Comparison of ENCODE assay signal across 9 mouse cellular contexts in genomic region chr5:137641054-137641453, GRCm38 (mm10). TPM values are rescaled to one million over a fixed set of nuclear protein-coding genes. Genes with fewer than 3 reads are reported as not detected.
DNase-seq lines count a peak whose midpoint lies in the region; ATAC-seq lines count a peak whose summit lies in the region.
"Had no signal": no experiment of that assay in that cellular context is flagged by ENCODE, and none has a peak within 500 bp of the region (broad histone marks: within the 10 kb centered on the region; RNA-seq: fewer than 3 reads in every experiment).

TSS of gene Sap25 (plus strand) at chr5:137641334.

- ATAC-seq in forebrain, embryonic 11.5 days (replicated peaks; ENCODE audit: low FRiP score): no peak
- no peak for ATAC-seq in forebrain, embryonic 14.5 days
- ATAC-seq: Patski had no signal

- H3K9me3 ChIP-seq in forebrain, embryonic 11.5 days (ENCODE audit: control insufficient read depth, low read length): no peaks in the 10 kb centered on the region
- no peaks in the 10 kb centered on the region for H3K9me3 ChIP-seq in forebrain, embryonic 14.5 days (replicated peaks; ENCODE audit: control insufficient read depth, low read length)
- H3K9me3 ChIP-seq in hindbrain, embryonic 10.5 days: no peaks in the 10 kb centered on the region

- H3K27me3 ChIP-seq in forebrain, embryonic 11.5 days (ENCODE audit: control insufficient read depth, insufficient read depth, low read length): peaks cover 25% of the 10 kb centered on the region
- H3K27me3 ChIP-seq in forebrain, embryonic 14.5 days (replicated peaks; ENCODE audit: control insufficient read depth, insufficient read depth, low read length): peaks cover 23% of the 10 kb centered on the region
- H3K27me3 ChIP-seq in hindbrain, embryonic 10.5 days (ENCODE audit: insufficient read depth, poor library complexity, severe bottlenecking): peaks cover 38% of the 10 kb centered on the region
- H3K27me3 ChIP-seq: Patski had no signal

- peaks cover 9% of the 10 kb centered on the region for H3K36me3 ChIP-seq in forebrain, embryonic 11.5 days (ENCODE audit: control insufficient read depth, insufficient read depth, low read length)
- peaks cover 64% of the 10 kb centered on the region for H3K36me3 ChIP-seq in forebrain, embryonic 14.5 days (ENCODE audit: control insufficient read depth, insufficient read depth, low read length)
- peaks cover 71% of the 10 kb centered on the region for H3K36me3 ChIP-seq in hindbrain, embryonic 10.5 days

- H3K4me3 ChIP-seq in forebrain, embryonic 11.5 days (ENCODE audit: low read depth, low read length): no peak within 1 kb of the TSS
- no peak within 1 kb of the TSS for H3K4me3 ChIP-seq in forebrain, embryonic 14.5 days (ENCODE audit: low read depth, low read length)
- no peak within 1 kb of the TSS for H3K4me3 ChIP-seq in hindbrain, embryonic 10.5 days

- no peak for DNase-seq in forebrain, embryonic 11.5 days (ENCODE audit: low spot score)
- no peak for DNase-seq in forebrain, embryonic 14.5 days (ENCODE audit: low spot score)
- no peak for DNase-seq in urinary bladder, adult 2 months (ENCODE audit: low spot score)
- no peak for DNase-seq in urinary bladder, adult 18-20 months (ENCODE audit: low spot score in 2 of 2)
- DNase-seq in liver: peak; percentile 70
- DNase-seq in spleen, postnatal 10 days (ENCODE audit: low spot score in 2 of 2): peak; percentile 57 to 77
- no peak for DNase-seq in hindbrain, embryonic 10.5 days (ENCODE audit: low spot score)
- DNase-seq in retina, embryonic 14.5 days (ENCODE audit: low spot score): no peak

- H3K4me1 ChIP-seq in forebrain, embryonic 11.5 days (replicated peaks; ENCODE audit: control insufficient read depth, insufficient read depth, low read length): peaks cover 5% of the 10 kb centered on the region; the same call in 1 of the 2 replicates
- H3K4me1 ChIP-seq in forebrain, embryonic 14.5 days (ENCODE audit: control insufficient read depth, insufficient read depth, low read length): no peaks in the 10 kb centered on the region
- peaks cover 28% of the 10 kb centered on the region for H3K4me1 ChIP-seq in hindbrain, embryonic 10.5 days (replicated peaks)

- WGBS in forebrain, embryonic 11.5 days: 89% methylated on average over 19 of the region's 19 CpGs
- 89% methylated on average over 19 of the region's 19 CpGs for WGBS in forebrain, embryonic 14.5 days
- WGBS in hindbrain, embryonic 10.5 days: 84% methylated on average over 19 of the region's 19 CpGs

- H3K4me2 ChIP-seq in forebrain, embryonic 11.5 days (ENCODE audit: low read depth, low read length, severe bottlenecking): no peak within 1 kb of the TSS
- no peak within 1 kb of the TSS for H3K4me2 ChIP-seq in forebrain, embryonic 14.5 days (ENCODE audit: low read length)

- no peak within 1 kb of the TSS for H3K9ac ChIP-seq in forebrain, embryonic 11.5 days (ENCODE audit: low read length)
- H3K9ac ChIP-seq in forebrain, embryonic 14.5 days (ENCODE audit: low read length): no peak within 1 kb of the TSS

- no peak within 1 kb of the TSS for H3K27ac ChIP-seq in forebrain, embryonic 11.5 days (ENCODE audit: low read depth, low read length)
- H3K27ac ChIP-seq in forebrain, embryonic 14.5 days (ENCODE audit: low read depth, low read length): no peak within 1 kb of the TSS
- H3K27ac ChIP-seq in hindbrain, embryonic 10.5 days: no peak within 1 kb of the TSS

RNA-seq across cellular contexts. Expression of gene Sap25, which starts in this region (rescaled TPM):
- 9.3 and 10.7 TPM in 2 replicates for polyA plus RNA-seq in forebrain, embryonic 11.5 days (2014; fragmentation: Nextera tagmentation; extraction: Ambion mirVana)
- 1.5 and 4.6 TPM in 2 replicates for polyA plus RNA-seq in forebrain, embryonic 14.5 days (2014; fragmentation: Nextera tagmentation; extraction: Ambion mirVana)
- polyA plus RNA-seq in urinary bladder, adult 2 months (2012; rRNA removed): 41.4 and 41.6 TPM in 2 replicates
- polyA plus RNA-seq in hindbrain, embryonic 10.5 days (2016; fragmentation: Nextera tagmentation; extraction: Ambion mirVana): 7.1 and 7.8 TPM in 2 replicates

Comparison
In these comparisons a context has a peak if more than half of its experiments do, and no peak if none do; other contexts are left out.
1. DNase-seq: peak in liver (single experiment) and spleen, postnatal 10 days (2 of 2); none in forebrain, embryonic 11.5 days (single experiment), forebrain, embryonic 14.5 days (single experiment), urinary bladder, adult 2 months (single experiment), urinary bladder, adult 18-20 months (0 of 2), hindbrain, embryonic 10.5 days (single experiment) and retina, embryonic 14.5 days (single experiment).